Mouse (Mus musculus): Measurements from ENCODE around the gene Msmp.
"Not testable (repeated sequence)": the region's sequence is repeated elsewhere in the genome, so short reads cannot be mapped to it uniquely, and the experiment has no call there.

Gene Msmp

DNA sequence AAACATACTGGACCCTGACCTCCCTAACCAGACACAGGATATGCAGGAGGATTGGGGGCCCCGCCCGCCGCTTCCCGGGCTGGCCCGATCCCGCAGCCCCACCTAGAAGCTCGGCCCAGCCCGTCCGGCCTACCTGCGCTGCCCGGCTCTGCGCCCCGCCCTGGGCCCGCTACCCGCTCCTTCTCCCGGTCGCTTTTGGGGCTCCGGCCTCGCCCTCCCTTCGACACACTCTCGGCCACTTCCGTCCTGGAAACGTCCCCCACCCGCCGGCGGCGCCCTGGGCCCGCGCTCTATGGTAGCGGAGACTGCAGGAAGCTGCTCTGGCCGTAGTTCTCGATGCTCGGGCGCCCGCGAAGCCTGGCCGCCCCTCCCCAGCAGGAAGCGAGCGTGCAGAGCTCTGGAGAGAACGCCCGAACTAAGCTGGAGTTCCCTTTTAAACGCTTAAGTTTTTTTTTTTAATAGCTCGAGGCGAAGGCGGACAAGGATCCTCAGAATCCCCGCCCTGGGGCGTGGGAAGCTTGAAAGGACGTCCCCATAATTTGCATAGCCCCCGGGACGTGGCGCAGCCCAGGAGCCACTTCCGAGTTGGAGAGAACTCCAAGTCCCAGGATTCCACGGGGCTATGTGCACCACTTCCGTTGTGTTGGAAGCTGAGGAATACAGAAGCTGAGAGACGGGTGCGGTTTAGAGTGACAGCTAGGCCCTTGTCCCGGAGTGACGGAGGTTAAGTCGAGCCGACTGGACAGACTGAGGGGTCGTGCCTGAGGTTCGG, 22.1 kb downstream of the Msmp start, which contains the start of the genes Creb3 and Tln1:
TSS of gene Creb3 (plus strand) at position 336 of the 772 bp plus-strand sequence.
TSS of gene Tln1 (minus strand) at position 695 of the 772 bp plus-strand sequence.
- DNase-seq (ENCODE audit: low read depth, low spot score), result peak; percentile 94

DNA sequence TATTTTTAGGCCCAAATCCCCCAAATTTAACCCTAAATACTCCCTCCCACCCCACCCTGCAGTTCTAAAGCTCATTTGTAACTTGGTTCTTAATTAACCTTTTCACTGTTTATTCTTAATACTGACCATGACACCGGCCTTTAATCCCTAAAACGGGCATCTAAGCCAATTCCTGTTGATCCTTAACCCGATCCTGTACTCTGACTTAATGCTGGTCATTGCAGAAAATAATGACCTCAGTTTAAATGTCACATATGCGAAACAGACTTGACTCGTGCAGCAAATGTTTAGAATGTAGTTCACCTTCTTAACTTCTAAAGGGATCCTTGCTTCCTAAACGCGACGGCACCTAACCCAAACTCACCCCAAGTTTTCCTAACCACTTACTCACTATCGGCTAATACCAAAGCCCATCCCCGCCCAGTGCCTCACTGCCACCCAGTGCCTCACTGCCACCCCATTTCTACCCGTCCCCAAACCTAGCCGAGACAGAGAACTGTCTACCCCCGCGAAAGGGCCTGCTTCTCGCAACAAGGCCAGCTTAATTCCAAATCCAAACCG, 22.8 kb downstream of the Msmp start:
- DNase-seq (ENCODE audit: low read depth, low spot score), result no peak

DNA sequence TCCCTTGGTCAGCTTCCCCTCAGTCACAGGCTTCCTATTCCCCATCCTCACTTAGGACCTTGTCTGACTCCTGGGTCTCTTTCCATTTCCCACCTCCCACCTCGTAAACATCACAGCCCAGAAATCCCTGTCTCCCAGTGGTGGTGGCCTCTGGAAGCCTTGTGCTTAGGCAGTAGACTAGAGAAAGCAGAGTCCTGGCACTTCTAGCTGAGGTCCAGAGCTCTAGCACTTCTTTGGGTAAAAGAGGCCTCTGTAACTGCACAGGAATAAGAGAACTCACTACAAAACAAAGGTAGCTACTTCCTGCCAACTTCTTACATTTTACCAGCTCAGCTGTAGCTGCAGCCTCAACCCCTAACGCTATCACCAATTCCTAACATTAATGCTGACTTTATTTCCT, 23.3 kb downstream of the Msmp start:
- no peak for DNase-seq (ENCODE audit: low read depth, low spot score)

DNA sequence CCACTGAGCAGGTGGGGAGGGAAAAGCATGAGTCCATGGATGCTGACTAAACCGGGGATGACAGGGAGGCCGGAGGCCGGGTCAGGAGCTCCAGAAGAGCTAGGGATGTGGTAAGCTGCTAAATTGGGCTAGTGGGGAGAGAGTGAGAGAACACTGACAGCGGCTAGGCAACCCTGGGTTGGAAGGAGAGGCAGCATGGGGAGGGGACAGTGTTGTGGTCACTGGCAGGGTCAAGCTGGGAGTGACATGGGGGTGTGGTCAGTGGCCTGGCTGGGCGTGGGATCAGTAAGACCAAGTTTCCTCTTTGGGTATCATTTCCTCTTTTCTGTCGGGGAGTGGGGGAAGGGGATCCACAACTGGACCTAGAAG, 24.1 kb downstream of the Msmp start:
- DNase-seq (ENCODE audit: low read depth, low spot score), result no peak

DNA sequence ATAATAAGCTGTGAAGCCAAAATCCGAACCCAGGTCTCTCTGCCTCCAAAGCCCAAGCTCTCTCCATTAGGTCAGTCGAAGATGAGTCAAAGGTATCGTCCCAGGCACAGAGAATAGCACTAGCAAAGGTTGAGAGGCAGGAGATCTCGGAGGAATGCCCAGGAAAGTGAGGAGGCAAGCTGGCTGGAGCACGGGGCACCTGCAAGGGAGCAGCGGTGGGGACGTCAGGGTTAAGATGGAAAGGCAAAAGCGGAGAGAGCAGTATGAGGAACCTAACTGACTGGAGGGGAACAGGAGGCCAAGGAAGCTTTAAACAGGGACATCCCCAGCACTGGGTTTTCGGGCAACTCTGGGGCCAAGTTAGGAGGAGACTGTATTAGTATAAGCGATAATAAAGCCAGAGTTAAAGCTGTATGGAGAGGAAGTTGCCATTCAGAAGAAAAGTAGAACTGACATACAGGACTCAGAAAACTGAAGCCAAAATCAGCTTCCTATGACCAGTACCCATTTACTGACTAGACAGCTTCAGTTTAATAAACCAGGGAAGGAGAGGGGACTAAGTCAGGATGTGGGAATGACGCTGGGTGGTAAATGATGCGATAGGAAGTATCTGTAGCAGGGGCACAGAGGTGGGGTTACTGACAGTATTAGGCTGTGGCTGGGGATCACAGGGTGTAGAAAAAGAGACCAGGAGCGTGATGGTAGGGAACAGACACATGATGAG, 24.6 kb downstream of the Msmp start:
- DNase-seq (ENCODE audit: low read depth, low spot score), result no peak

DNA sequence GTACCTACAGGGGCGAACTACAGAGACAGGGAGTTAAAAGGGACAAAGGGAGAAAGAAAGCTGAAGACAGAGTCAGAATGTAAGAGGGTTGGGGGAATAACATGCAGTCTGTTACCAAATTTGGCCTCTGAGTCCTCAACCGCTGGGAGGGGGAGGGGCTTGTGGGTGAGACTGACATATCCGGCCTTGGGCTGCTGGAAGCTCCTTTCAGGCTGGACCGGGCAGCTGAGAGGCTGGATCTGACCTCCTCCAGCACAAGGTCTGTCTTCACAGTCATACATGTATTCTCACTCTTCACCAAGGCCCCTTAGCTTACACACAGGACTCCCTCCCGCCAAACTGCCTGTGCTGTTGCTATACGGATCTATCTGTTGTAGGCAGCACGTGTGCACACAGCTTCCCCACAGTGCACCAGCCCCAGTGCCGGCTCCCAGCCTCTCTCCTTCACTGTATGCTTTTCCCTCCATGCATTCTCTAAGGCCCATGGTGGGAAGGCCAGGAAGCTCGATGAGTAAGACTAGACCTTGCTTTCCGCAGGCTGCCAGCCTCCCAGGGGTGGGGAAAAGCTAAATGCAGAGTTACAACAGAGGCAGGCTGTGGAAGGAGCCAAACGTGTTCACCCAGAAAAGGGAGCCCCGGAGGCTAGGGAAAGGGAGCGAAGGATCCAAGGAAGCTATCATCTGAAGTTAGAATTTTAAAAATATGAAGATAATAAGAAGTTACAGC, 25.5 kb downstream of the Msmp start:
- DNase-seq (ENCODE audit: low read depth, low spot score), result peak; percentile 34

DNA sequence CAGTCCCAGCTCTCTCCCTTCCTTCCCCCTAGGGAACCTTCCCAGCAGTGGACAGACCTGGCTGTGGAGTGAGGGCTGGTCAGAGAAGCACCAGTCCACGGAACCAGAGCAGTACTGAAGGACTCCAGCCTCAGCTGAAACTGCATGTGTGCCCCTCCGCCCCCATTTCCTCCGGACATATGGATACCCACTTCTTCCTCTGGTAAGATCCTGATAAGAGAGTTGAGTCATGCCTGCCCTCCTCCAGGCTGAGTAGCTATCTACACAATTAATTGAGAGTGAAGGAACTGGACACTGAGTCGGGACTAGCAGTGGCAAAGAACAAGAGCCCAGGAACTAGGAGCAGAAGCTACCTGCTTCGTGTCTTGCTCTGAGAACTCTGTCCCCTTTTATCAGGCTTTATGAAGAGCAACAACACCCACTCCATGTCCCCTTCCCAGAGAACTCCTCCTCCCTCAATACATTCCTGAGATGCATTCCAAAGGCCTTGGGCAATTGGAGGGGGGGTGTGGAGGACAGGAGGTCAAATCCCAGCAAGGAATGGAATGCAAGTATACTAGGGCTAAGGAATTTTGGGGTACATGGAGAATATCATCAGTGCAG, 26.2 kb downstream of the Msmp start:
- peak; percentile 49 for DNase-seq (ENCODE audit: low read depth, low spot score)

DNA sequence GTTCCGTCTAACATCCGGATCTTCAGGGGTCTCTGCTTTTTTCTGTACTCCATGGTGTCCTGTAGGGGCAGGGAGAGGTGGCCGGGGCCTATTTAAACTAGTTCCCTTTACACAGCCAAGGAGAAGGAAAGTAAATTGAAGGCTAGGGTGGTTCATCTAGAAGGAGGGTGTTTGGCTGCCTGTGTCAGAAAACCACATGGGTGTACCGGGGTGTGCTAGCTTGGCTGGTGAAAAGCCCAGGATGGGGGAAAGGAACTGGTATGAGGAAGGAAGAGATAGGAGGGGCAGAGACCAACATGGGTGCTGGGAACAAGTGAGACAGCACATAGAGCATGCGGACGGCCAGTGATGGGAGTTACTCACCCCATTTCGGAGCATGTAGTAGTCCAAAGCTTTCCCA, 28.4 kb downstream of the Msmp start:
- no peak for DNase-seq (ENCODE audit: low read depth, low spot score)

DNA sequence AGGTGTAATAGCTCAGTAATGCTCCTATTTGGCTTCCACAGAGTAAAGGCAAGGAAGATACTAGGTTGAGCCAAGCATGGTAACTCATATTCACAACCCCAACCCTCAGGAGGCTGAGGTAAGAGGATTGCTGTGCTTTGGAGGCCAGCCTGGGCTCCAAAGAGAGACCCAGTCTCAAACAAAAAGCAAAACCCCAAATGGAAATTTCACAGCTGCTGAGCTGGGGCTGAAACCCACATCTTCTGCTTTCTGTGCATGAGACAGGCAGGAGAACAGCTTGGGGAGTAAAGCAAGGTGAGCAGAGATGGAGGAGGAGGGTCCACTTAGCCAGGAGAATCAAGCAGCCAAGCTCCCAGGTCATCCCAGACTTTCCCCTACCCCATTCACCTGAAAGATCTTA, 30.4 kb downstream of the Msmp start:
- no peak for DNase-seq (ENCODE audit: low read depth, low spot score)

DNA sequence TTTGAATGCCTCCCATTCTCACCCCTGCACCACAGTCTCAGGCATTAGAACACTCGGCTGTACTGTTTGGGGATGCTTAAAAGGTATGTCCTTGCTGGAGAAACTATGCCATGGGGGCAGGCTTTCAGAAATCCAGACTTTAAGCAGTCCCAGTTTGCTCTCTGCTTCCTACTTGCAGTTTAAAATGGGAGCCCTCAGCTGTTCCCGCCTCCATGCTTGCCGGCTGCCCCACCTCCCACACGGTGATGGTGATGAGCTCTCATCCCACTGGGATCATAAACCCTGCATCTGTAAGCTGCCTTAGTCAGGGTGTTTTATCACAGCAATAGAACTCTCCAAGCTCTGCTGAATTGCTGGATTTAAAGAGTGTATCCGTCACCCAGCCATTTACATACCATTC, 31.9 kb downstream of the Msmp start:
- no peak for DNase-seq (ENCODE audit: low read depth, low spot score)

DNA sequence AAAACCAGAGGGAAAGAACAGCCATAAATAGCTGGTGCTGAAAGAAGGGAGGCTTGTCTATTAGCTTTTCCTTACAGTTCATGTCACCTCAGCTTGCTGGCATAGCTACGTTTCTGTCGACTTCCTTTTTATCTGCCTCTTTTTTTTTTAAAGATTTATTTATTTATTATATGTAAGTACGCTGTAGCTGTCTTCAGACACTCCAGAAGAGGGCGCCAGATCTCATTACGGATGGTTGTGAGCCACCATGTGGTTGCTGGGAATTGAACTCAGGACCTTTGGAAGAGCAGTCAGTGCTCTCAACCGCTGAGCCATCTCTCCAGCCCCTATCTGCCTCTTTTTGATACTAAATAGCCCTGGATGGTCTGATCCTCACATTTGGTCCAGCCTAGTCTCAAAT, 32.4 kb downstream of the Msmp start:
- not testable (repeated sequence) for DNase-seq (ENCODE audit: low read depth, low spot score)

DNA sequence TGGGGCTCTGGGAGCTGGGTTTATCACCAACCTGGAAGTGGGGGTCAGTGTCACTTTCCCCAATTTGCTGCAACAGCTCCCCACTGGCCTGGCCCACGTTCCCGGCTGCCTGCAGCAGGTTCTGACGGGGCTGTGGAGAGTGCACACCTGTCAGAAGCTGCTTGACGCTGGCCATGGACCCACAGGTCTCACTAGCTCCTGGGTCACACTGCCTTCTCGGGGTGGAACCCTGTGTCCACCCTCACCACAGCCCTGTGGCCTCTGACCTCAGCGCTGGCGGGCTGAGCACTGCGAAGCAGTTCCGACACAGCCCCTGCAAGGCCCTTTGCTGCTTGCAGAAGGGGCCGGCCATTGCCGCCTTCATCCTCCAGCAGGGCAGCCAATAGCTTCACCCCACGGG, 35.2 kb downstream of the Msmp start:
- no peak for DNase-seq (ENCODE audit: low read depth, low spot score)

DNA sequence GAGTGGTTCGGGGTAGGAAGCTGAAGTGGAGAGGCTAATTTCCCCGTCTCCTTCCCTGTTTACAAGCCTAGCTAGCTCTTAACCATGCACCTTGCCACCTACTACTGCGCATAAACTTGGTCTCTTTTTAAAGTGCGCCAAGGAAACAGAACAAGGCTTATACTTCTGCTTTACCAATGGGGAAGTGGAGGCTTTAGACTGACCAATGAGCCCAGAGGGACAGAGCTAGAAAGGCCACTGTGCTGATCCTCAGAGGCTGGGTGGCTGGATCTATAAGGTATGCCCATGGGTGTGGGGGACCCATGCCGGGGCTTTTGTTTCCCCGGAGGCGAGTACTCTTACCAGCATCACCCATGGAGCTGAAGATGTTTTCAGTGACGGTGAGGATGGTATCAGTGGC, 37.1 kb downstream of the Msmp start:
- no peak for DNase-seq (ENCODE audit: low read depth, low spot score)

DNA sequence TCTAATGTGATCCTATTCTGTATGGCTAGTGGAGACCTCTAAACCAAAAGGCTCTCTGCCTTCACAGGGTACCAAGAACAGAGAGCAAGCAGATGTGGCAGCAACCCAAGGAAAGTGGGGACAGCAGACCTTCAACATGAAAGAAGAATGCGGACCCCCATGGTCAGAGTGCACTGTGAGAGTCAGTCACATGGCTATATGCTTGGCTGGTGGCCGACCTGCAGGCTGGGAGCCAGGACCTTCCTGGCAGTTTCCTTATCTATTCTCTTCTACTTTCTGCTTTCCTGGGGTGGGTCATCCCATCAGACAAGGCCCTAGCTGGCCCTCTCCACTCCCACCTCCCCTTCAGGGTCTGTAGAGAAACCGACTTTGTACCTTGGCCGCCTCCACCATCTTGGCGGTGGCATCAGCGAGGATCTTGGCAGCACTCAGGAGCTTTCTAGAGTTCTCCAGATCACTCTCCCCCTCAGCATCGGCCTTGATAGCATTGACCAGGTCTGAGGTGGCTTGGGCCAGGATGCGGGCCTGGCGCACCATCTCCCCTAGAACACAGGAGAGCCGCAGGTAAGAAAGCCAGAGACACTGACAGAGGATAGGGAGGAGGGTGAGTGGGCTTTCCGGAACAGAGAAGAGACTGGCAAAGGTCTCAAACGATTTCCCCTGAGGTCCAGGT, 37.8 kb downstream of the Msmp start:
- no peak for DNase-seq (ENCODE audit: low read depth, low spot score)

DNA sequence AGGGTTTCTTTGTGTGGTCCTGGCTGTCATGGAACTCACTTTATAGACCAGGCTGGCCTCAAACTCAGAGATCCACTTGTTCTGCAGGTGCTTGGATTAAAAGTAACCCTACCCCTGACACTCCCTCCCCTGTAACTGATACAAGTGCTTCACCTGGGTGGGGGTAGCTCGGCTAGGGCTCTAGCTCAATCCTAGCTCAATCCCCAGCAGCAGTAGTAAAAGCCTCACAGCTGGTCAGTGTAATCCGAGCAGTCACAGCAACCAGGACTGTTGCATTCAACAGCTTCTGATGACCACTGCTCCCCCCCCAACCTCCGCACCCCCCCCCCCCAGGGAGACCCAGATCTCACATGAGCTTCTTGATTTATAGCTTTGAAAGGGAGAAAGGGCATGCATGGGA, 42.2 kb downstream of the Msmp start:
- DNase-seq (ENCODE audit: low read depth, low spot score), result no peak

DNA sequence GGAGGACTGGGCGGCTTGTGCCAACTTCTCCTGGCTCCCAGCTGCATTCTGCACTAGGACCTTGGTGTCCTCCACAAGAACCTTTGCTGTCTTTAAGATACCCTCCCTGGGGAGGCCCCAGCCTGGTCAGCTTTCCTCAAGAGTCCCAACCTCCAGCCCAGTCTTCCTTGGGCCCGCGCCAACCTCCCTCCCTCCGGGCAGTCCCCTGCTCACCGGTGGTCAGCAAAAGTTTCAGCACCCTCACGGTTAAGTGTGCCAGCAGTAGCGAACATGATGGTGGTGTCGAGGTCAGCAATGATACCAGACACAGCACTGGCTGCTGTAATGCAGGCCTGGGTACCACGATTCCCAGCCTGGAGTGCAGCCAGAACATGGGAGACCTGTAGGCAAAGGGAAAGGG, 48.3 kb downstream of the Msmp start:
- DNase-seq (ENCODE audit: low read depth, low spot score), result no peak

DNA sequence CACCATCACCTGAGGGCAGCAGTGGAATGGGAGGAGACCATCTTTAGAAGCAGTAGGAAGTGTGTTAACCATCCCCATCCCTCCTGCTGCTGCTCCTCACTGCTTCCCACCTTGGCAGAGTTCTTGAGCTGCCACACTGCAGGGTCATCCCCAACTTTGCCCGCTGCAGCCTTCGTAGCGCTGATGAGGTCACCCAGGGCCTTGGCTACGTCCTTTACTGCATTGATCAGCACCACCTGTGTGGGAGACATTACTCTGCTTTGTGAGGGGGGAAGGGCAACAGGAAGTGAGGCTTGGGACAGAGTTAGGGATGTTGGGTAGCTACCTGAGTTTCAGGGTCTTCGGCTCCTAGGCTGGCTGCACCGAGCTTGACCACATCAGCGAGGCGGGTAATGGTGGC, 48.7 kb downstream of the Msmp start:
- DNase-seq (ENCODE audit: low read depth, low spot score), result no peak

DNA sequence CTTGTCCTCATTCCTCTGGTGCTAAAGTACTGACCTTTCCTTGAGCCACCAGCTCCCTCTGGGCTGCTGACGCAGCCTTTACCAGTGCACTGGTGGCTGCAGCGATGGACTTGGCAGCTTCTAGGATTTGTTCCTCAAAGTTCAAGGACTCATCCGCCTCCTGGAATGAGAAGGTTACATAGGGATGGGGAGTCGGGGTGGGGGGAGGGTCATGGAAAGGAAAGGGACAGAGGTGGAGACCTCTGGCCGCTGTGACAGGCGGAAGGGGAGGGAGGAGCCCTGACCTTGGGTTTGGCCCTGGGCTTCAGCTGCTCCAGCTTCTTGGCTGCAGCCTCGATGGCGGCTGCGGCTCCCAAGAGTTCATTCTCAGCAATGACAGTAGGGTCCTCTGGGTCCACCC, 51.0 kb downstream of the Msmp start:
- DNase-seq (ENCODE audit: low read depth, low spot score), result no peak
